Mouse (Mus musculus) layer of hippocampus, postnatal 14 days (tissue): ENCODE measurements around the gene Dolpp1. TPM values are rescaled to one million over a fixed set of nuclear protein-coding genes. Genes with fewer than 3 reads are reported as not detected.

Source experiments
- DNase-seq, 2 experiments: peaks; one replicate each; pipeline ENCODE4 v3.0.0; 2021 to 2022; ENCODE audit warnings: low spot score in 2 of 2, mixed read lengths in 1 of 2
- long read RNA-seq, 2 experiments: library from polyadenylated mRNA; stranded (forward); transcript quantifications; one replicate each; pipeline ENCODE4 v2.0.0; 2021
- total RNA-seq, 2 experiments: library from RNA; stranded (reverse); gene quantifications; 2 replicates each; pipeline ENCODE4 v1.2.3; 2021

Gene Dolpp1
- total RNA-seq: 10 to 100 TPM; 29.3 to 30.2 TPM
- long read RNA-seq, experiment 1, transcript Dolpp1-201 (8 exons, 2,251 nt): major isoform, 21 of 32 reads
- long read RNA-seq, experiment 1, partial matches to known transcripts: 1 of 32 reads
- long read RNA-seq, experiment 1, other reads (novel, unspliced or antisense): 10 of 32 reads
- long read RNA-seq, experiment 2, transcript Dolpp1-201 (8 exons, 2,251 nt): major isoform, 28 of 37 reads
- long read RNA-seq, experiment 2, partial matches to known transcripts: 1 of 37 reads
- long read RNA-seq, experiment 2, other reads (novel, unspliced or antisense): 6 of 37 reads

DNA sequence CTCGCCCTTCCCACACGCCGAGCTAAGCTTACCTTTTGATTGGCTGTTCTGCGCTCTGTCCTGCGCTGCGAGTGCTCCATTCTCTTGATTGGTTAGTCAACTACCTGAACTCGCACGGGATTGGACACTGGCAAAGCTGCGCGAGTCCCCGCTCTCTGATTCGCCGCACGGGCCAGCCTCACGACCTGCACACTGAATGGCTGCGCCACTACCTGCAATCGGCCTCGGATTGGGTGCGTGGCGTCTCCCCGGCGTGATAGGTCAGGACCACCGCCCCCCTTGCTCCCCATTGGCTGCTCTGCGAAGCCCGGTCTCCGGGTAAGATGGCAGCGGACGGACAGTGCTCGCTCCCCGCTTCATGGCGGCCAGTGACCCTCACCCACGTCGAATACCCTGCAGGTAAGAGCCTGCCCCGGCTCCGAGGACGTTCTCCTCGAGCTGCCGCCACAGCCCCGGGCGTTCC is at the start of gene Dolpp1:
TSS of gene Dolpp1 (plus strand) at position 141 of the 463 bp plus-strand sequence.
- DNase-seq: peak; percentile 98 to 99

DNA sequence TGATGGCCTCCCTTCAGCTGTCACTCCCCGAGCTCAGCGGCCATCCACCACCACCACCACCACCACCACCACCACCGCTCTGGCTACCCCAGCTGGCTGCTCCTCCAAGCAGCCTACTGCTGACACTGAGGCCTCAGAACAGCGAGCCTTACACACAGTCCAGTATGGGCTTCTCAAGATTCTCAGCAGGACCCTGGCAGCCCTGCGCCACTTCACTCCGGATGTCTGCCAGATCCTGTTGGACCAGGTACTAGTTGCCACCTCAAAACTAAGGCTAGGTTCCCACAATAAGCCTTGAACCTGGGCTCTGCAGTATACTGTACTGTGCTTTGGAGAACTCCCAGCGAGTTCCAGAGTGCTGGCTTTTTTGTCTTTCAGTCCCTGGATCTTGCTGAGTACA is 49.5 kb upstream of the Dolpp1 start:
- DNase-seq: no peak

- DNase-seq: peak in 1 of 2 experiments; percentile 35
Measured at GRCm38 (mm10) chr2:30343601-30344137, 48.4 kb upstream of the Dolpp1 start.

- DNase-seq: no peak
Measured at GRCm38 (mm10) chr2:30345971-30346676, 45.9 kb upstream of the Dolpp1 start.

DNA sequence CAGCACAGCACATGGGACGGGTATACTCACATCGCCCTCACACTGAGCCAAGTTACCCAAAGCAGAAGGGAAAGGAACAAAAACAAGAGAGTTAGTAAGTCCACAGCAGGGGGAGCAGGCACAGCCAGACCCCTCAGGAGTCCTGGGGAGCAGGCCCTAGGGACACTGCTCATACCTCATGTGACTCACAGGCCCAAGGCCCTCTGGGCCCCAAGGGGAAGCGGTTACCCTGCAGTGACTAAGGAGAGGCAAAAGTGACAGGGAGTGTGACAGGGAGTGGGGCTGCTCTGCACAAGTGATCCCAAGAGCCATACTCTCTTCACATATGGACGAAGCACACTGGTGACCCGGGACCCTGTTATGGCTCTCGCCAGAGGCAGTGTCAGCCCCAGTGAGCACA is 42.9 kb upstream of the Dolpp1 start:
- no peak for DNase-seq

GRCm38 (mm10) chr2:30351149-30351548 is 40.9 kb upstream of the Dolpp1 start:
- DNase-seq: no peak

- DNase-seq: no peak
Measured at GRCm38 (mm10) chr2:30355861-30356260, 36.2 kb upstream of the Dolpp1 start.

GRCm38 (mm10) chr2:30356266-30356665 is 35.8 kb upstream of the Dolpp1 start:
- no peak for DNase-seq

DNA sequence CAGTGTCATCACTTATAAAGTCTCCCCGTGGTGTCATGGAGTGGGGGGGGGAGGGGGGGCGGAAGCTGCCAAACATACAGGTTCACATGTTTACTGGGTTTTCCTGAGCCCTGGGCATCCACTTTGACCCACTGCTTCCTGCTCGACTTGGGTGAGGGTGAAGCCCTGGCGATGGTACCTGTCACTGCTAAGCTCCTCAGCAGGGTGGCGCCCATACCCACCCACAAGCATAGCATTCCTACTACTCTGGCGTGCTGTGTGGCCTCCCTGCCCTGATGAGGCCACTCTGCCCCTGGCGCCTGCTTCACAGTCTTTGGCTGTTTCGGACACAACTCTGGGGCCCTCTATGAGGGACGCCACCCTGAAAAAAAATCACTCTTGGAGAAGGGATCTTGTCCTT is 35.1 kb upstream of the Dolpp1 start:
- no peak for DNase-seq

DNA sequence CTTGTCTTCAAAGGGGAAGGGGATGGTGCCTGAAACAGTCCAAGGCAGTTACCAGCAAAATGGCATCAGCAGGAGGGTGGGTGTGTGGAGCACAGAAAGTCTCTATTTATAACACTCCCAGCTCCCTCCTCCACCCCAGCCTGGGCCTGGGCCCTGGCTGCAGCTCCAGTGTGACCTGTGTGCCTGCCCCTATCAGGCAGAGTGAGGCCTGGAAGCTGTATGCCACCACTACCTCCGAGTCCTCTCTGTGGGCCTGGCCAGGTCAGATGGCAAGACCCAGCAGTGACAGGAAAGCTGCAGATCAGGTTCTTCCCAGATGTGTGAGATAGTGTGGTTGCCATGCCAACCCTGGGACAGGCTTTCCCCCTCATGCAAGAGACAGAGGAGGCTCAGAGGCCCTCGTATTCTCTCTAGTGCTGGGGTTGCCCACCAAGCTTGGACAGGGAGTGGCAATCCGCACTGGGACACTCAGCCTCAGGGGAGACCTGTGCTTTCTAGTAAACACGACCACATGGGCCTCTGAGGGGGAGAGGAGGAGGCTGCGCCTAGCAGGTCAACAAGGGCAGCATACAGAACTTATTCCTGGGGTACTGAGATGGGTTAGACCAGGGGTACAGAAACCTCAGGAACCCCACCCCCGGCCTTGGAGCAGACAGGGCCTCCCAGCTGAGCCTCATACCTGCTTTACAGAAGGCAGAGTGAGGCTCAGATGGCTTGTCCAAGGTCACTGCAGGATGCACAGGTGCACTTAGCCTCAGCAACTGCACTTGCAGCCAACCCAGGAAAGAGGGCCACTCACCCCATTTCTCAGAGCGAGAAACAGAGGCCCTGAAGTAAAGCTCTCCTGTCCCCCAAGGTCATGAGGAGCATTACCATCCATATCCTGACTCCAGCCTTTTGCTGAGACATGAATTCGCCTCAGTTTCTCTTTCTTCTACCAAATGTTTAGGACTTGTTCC is 34.2 kb upstream of the Dolpp1 start:
- DNase-seq: no peak

DNA sequence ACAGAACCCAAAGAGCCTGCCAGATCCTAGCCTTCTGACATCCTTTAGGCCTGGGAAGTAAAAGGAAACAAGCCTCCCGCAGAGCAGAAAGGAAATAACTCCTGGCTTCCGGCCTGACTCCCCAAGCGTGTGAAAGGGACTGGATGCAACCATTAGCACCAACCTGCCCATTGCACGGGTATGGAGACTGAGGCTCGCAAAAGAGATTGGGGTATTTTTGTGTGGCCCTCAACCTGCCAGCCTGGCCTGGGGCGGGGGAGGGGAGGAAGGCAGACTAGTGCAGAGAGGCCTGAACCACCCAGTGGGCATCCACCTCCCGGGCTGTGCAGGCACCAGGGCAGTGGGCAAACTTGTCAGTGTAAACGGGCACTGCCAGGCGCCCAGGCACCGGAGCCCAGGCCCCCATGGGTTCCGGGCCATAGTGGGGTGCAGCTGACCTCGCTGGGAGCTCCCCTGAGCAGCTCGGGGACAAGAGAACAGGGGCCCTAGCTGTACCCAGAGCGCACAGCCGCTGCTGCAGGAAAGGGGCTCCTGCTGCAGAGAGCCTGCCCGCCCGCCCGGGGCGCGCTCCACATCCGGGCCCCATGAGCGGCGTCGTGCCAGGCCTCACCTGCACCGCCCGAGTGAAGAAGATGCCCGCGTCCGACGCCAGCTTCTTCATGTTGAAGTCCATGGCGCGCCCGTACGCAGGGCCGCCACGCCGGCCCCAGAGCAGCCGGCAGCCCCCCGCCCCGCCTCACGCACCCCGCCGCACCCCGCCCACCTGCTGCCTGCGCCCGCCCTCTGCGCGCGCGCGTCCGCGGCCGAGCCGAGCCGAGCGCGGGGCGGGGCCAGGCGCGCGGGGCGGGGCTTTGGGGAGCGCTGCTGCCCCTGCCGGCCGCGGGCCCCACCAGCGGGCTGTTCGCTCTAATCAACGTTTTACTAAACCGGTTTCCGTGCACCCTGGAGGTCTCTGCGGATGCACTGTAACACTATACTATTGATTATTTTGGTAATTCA is 33.2 kb upstream of the Dolpp1 start, which contains the start of gene Sh3glb2:
TSS of gene Sh3glb2 (minus strand) at position 805 of the 999 bp plus-strand sequence.
- DNase-seq: peak; percentile 78 to 79

GRCm38 (mm10) chr2:30360626-30361025 is 31.4 kb upstream of the Dolpp1 start:
- DNase-seq: no peak

DNA sequence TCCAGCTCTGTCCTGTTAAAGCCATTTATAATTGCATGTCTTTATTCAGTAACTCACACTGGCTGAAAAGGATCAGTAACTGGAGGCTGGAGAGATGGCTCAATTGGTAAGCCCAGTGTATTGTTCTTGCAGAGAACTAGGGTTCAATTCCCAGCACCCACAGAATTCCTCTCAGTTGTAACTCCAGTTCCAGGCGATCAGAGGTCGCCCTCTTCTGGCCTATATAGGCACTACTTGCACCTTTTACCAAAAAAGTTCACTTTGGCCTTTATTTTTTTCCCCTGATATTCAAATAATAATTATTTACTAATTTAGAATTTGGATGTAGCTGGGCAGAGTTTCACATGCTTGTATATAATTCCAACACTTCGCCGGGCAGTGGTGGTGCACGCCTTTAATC is 29.2 kb upstream of the Dolpp1 start:
- DNase-seq: no peak

DNA sequence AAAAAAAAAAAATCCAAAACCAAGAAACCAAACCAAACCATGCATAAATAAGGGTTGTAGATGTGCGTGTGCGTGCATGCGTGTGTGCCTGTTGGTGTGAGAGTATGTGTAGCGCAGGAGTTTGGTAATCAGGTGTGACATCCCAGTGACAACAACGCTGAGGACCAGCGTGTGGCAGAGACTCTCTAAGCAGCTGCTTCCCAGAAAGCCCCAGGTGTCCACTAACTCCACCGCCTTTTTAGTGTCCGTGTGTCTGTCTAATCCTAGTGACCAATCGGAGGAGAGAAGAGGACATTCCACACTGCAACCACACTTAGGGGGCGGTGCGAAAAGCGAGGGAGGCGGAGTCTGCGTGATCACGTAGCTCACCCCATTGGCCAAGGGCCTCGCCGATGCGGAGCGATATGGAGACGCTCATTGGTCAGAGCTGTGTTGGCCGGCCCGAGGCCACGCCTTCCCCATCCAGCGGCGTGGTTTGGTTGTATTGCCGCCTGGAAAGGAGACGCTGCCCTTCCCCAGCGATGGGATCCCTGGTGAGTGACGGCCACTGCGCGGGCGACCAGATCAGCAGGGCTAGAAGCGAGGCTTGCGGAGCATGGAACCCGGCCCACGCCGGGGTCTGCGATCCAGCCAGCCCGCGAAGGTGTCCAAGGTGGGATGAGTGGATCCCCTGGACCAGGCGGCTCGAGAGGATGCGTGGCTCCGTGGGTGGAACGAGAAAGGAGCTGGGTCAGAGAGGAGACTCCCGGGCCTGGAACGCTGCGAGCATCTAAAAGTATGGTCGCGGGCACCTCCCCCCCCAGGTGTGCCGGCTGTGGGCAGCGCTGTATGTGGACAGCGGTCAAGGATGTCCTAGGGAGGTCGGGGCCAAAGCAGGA is 28.0 kb upstream of the Dolpp1 start, which contains the start of gene Miga2:
TSS of gene Miga2 (plus strand) at position 461 of the 878 bp plus-strand sequence.
- DNase-seq: peak; percentile 96 to 99

- DNase-seq: no peak
Measured at GRCm38 (mm10) chr2:30365281-30366069, 26.6 kb upstream of the Dolpp1 start.

GRCm38 (mm10) chr2:30366203-30366602 is 25.9 kb upstream of the Dolpp1 start:
- DNase-seq: no peak

GRCm38 (mm10) chr2:30371544-30371943 is 20.5 kb upstream of the Dolpp1 start:
- DNase-seq: no peak

GRCm38 (mm10) chr2:30372726-30373125 is 19.3 kb upstream of the Dolpp1 start:
- DNase-seq: no peak
